Mouse (Mus musculus): ENCODE measurements around the gene Lrrc71. TPM values are rescaled to one million over a fixed set of nuclear protein-coding genes. Genes with fewer than 3 reads are reported as not detected.

Lrrc71 gene
- polyA plus RNA-seq (2012; rRNA removed): 0.10 and 0.13 TPM in 2 replicates

GRCm38 (mm10) chr3:87748431-87748830 lies at the start of gene Lrrc71:
Gene Lrrc71 (minus strand): TSS chr3:87748625.

GRCm38 (mm10) chr3:87796736-87797334 lies 48.4 kb upstream of the Lrrc71 start, which contains the start of gene Insrr:
Gene Insrr (plus strand): TSS chr3:87796951.

DNA sequence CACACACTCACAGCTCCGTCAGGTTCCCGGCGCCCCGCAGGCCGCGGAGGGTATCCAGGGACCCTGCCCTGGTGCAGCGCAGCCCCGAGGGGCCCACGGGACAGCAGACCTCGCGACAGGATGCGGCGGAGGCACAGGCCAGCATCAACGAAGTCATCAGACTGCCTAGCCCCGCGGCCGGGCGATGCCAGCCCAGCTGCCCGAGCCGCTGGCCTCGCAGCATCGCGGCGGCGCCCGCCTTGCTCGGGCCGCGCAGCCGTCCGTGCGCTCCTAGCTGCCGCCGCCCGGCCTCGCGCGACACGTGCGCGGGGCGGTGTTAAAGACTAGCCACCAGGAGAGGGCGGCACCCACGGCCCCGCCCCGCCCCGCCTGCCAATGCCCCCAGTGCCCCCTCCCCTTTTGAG lies 46.5 kb upstream of the Lrrc71 start, which contains the start of gene Ntrk1:
Gene Ntrk1, minus strand, starts transcription at position 241 of the 404 bp plus-strand sequence.

Other genes with a start within 250 kb of the Lrrc71 start
- gene Etv3, start 223.2 kb downstream of the Lrrc71 start, polyA plus RNA-seq (2012; rRNA removed): 3.2 TPM in 2 replicates
- 4.7 and 5.3 TPM in 2 replicates for gene Arhgef11, start 131.1 kb downstream of the Lrrc71 start, polyA plus RNA-seq (2012; rRNA removed)
- gene Ntrk1, start 46.5 kb upstream of the Lrrc71 start, polyA plus RNA-seq (2012; rRNA removed): 0.12 and 0.16 TPM in 2 replicates
- gene Insrr, start 48.3 kb upstream of the Lrrc71 start, polyA plus RNA-seq (2012; rRNA removed): 0.02 and 0.13 TPM in 2 replicates
- 7.4 and 9.0 TPM in 2 replicates for gene Pear1, start 75.7 kb upstream of the Lrrc71 start, polyA plus RNA-seq (2012; rRNA removed)
- 0.43 and 0.62 TPM in 2 replicates for gene Sh2d2a, start 98.1 kb upstream of the Lrrc71 start, polyA plus RNA-seq (2012; rRNA removed)
- gene Prcc, start 137.0 kb upstream of the Lrrc71 start, polyA plus RNA-seq (2012; rRNA removed): 11.4 and 12.5 TPM in 2 replicates
- gene Hdgf, start 157.7 kb upstream of the Lrrc71 start, polyA plus RNA-seq (2012; rRNA removed): 93.9 and 101 TPM in 2 replicates
- 58.4 and 61.1 TPM in 2 replicates for gene Mrpl24, start 170.9 kb upstream of the Lrrc71 start, polyA plus RNA-seq (2012; rRNA removed)
- gene Isg20l2, start 181.7 kb upstream of the Lrrc71 start, polyA plus RNA-seq (2012; rRNA removed): 8.6 and 8.7 TPM in 2 replicates
- gene Rrnad1, start 182.1 kb upstream of the Lrrc71 start, polyA plus RNA-seq (2012; rRNA removed): 10.0 and 11.3 TPM in 2 replicates
- gene Crabp2, start 200.0 kb upstream of the Lrrc71 start, polyA plus RNA-seq (2012; rRNA removed): 0.05 TPM in 1 of 2 replicates, not detected in the other
- gene Nes, start 222.5 kb upstream of the Lrrc71 start, polyA plus RNA-seq (2012; rRNA removed): 1.1 TPM in 2 replicates